Mouse (Mus musculus) embryonic facial prominence, embryonic 13.5 days (tissue): Measurements from ENCODE around the gene Stat3. TPM values are rescaled to one million over a fixed set of nuclear protein-coding genes. Genes with fewer than 3 reads are reported as not detected.

Experiments
- ATAC-seq: fragments of 200-750 bp; cut with Nextera tagmentation; 2 replicates; pipeline ENCODE4 v1.8.0; 2017; ENCODE audit warnings: low read depth; ENCODE audit not compliant: insufficient number of reproducible peaks, insufficient read depth, low FRiP score, low TSS enrichment
- H3K27ac ChIP-seq: fragments of 300-500 bp; sonication (generic); 2 replicates; pipeline ENCODE4 v1.5.1; 2015; ENCODE audit warnings: moderate library complexity, mild to moderate bottlenecking, inconsistent platforms
- H3K27me3 ChIP-seq: fragments of 300-500 bp; sonication (generic); 2 replicates; pipeline ENCODE4 v1.6.1; 2015; ENCODE audit warnings: mild to moderate bottlenecking, inconsistent platforms
- H3K36me3 ChIP-seq: fragments of 300-500 bp; sonication (generic); 2 replicates; pipeline ENCODE4 v1.6.1; 2015; ENCODE audit warnings: mild to moderate bottlenecking, inconsistent platforms
- H3K4me1 ChIP-seq: fragments of 300-500 bp; sonication (generic); 2 replicates; pipeline ENCODE4 v1.6.1; 2015; ENCODE audit warnings: inconsistent platforms
- H3K4me2 ChIP-seq: fragments of 300-500 bp; sonication (generic); 2 replicates; pipeline ENCODE4 v1.6.1; 2015; ENCODE audit warnings: moderate library complexity, mild to moderate bottlenecking, inconsistent platforms
- H3K4me3 ChIP-seq: fragments of 300-500 bp; sonication (generic); 2 replicates; pipeline ENCODE4 v1.5.1; 2015; ENCODE audit warnings: mild to moderate bottlenecking, inconsistent platforms
- H3K9ac ChIP-seq: fragments of 300-500 bp; sonication (generic); 2 replicates; pipeline ENCODE4 v1.6.1; 2015; ENCODE audit warnings: mild to moderate bottlenecking, inconsistent platforms
- H3K9me3 ChIP-seq: fragments of 300-500 bp; sonication (generic); 2 replicates; pipeline ENCODE4 v1.6.1; 2016; ENCODE audit warnings: inconsistent platforms
- WGBS: fragments of 180-500 bp; shearing (Covaris S2); methylation state at CpG from one replicate; pipeline ENCODE4 v1.1.7; 2015; ENCODE audit warnings: mixed read lengths; 5-methylcytosine and 5-hydroxymethylcytosine counted together
- polyA plus RNA-seq: library from polyadenylated mRNA; unstranded; fragments of >200 nt; fragmentation: Nextera tagmentation; extraction: Ambion mirVana; gene quantifications from 2 replicates; pipeline ENCODE4 v1.2.1, GENCODE M21; 2015

Gene Stat3
- polyA plus RNA-seq, 1 experiment from 2014 or later = 40.7 TPM

- Histone ChIP-seq H3K27me3 (no peaks in the 10 kb centered on the region), H3K27ac (no peak overlapping the region), H3K36me3 (no peaks in the 10 kb centered on the region), H3K4me3 (no peak overlapping the region), H3K4me1 (peaks cover 16% of the 10 kb centered on the region), H3K9me3 (no peaks in the 10 kb centered on the region), H3K4me2 (no peak overlapping the region), H3K9ac (no peak overlapping the region)
- ATAC-seq = no peak
- 80% methylated on average over 9 of the region's 9 CpGs for WGBS
These were observed 102.2 kb downstream of the Stat3 start for GRCm38 (mm10) chr11:100836923-100837702.

Other genes with a start within 250 kb of the Stat3 start
- 1.7 and 2.3 TPM in 2 replicates for gene Zfp385c, start 247.1 kb downstream of the Stat3 start, polyA plus RNA-seq
- gene Dhx58, start 235.3 kb downstream of the Stat3 start, polyA plus RNA-seq = 3.4 and 5.2 TPM in 2 replicates
- gene Kat2a, start 227.1 kb downstream of the Stat3 start, polyA plus RNA-seq = 54.9 and 61.0 TPM in 2 replicates
- gene Hspb9, start 225.7 kb downstream of the Stat3 start, polyA plus RNA-seq = 0.39 TPM in 1 of 2 replicates, not detected in the other
- 21.0 and 28.5 TPM in 2 replicates for gene Rab5c, start 201.3 kb downstream of the Stat3 start, polyA plus RNA-seq
- gene Kcnh4, start 179.6 kb downstream of the Stat3 start, polyA plus RNA-seq = 0.08 and 0.14 TPM in 2 replicates
- gene Hcrt, start 176.6 kb downstream of the Stat3 start, polyA plus RNA-seq = not detected in 2 replicates
- 6.3 and 7.0 TPM in 2 replicates for gene Ghdc, start 168.6 kb downstream of the Stat3 start, polyA plus RNA-seq
- gene Stat5b, start 88.8 kb downstream of the Stat3 start, polyA plus RNA-seq = 19.1 and 19.9 TPM in 2 replicates
- gene Stat5a, start 80.2 kb downstream of the Stat3 start, polyA plus RNA-seq = 4.9 and 6.6 TPM in 2 replicates
- gene Cavin1, start 31.3 kb upstream of the Stat3 start, polyA plus RNA-seq = 152 and 169 TPM in 2 replicates
- gene Atp6v0a1, start 69.9 kb upstream of the Stat3 start, polyA plus RNA-seq = 33.2 and 38.8 TPM in 2 replicates
- gene Naglu, start 130.5 kb upstream of the Stat3 start, polyA plus RNA-seq = 8.7 and 9.0 TPM in 2 replicates
- gene Hsd17b1, start 138.9 kb upstream of the Stat3 start, polyA plus RNA-seq = 0.15 TPM in 1 of 2 replicates, not detected in the other
- 40.8 and 43.8 TPM in 2 replicates for gene Coasy, start 143.0 kb upstream of the Stat3 start, polyA plus RNA-seq
- 46.8 and 50.9 TPM in 2 replicates for gene Mlx, start 147.7 kb upstream of the Stat3 start, polyA plus RNA-seq
- gene Psmc3ip, start 155.9 kb upstream of the Stat3 start, polyA plus RNA-seq = 43.5 and 46.1 TPM in 2 replicates
- gene Retreg3, start 180.4 kb upstream of the Stat3 start, polyA plus RNA-seq = 19.2 and 21.4 TPM in 2 replicates
- 69.7 and 77.2 TPM in 2 replicates for gene Tubg1, start 180.4 kb upstream of the Stat3 start, polyA plus RNA-seq
- gene Tubg2, start 216.4 kb upstream of the Stat3 start, polyA plus RNA-seq = 12.6 and 12.9 TPM in 2 replicates
- 0.50 and 1.2 TPM in 2 replicates for gene Cntnap1, start 231.0 kb upstream of the Stat3 start, polyA plus RNA-seq
- 9.7 and 10.2 TPM in 2 replicates for gene Plekhh3, start 231.8 kb upstream of the Stat3 start, polyA plus RNA-seq
- gene Ccr10, start 235.9 kb upstream of the Stat3 start, polyA plus RNA-seq = 0.15 and 0.27 TPM in 2 replicates